Mouse (Mus musculus) cerebellum, adult 2 months (tissue): ENCODE measurements around the gene Msh3.
"Not testable (repeated sequence)": the region's sequence is repeated elsewhere in the genome, so short reads cannot be mapped to it uniquely, and the experiment has no call there.

Experiments used
- CTCF ChIP-seq: fragments of 200-500 bp; IDR thresholded peaks from 2 replicates; pipeline ENCODE4 v1.5.1; 2011; ENCODE audit warnings: low read depth, mild to moderate bottlenecking, control low read depth, low read length, moderate library complexity, borderline replicate concordance; ENCODE audit not compliant: insufficient read depth
- POLR2A ChIP-seq: fragments of 200-500 bp; IDR thresholded peaks from 2 replicates; pipeline ENCODE4 v1.6.1; 2011; ENCODE audit warnings: low read length, control low read depth, borderline replicate concordance; ENCODE audit not compliant: insufficient read depth

- TF ChIP-seq POLR2A, CTCF: not testable (repeated sequence)
These were observed 16.7 kb upstream of the Msh3 start for GRCm38 (mm10) chr13:92371466-92371865.
